Mouse (Mus musculus): ENCODE data around the gene Ppil6. TPM values are rescaled to one million over a fixed set of nuclear protein-coding genes. Genes with fewer than 3 reads are reported as not detected.

Gene Ppil6
- polyA plus RNA-seq, 1 experiment from 2014 or later, result 1.8 TPM

- Histone ChIP-seq H3K4me2 (ENCODE audit: low read length) (no peak overlapping the region), H3K9ac (ENCODE audit: low read length) (no peak overlapping the region), H3K27ac (replicated peaks in 1 of 2; ENCODE audit: control insufficient read depth in 1 of 2, insufficient read depth in 1 of 2, low read depth in 2 of 2, low read length in 2 of 2) (no peak overlapping the region), H3K27me3 (ENCODE audit: control insufficient read depth, insufficient read depth, low read length) (no peaks in the 10 kb centered on the region), H3K36me3 (ENCODE audit: control insufficient read depth, insufficient read depth, low read length) (no peaks in the 10 kb centered on the region), H3K4me1 (ENCODE audit: control insufficient read depth in 2 of 2, insufficient read depth in 2 of 2, low read length in 2 of 2) (peaks cover 0 to 12% of the 10 kb centered on the region in 2 experiments; a peak in 3 of 4 replicates), H3K9me3 (ENCODE audit: control insufficient read depth, low read length) (peaks cover 11% of the 10 kb centered on the region), H3K4me3 (ENCODE audit: control insufficient read depth in 1 of 2, insufficient read depth in 1 of 2, low read depth in 1 of 2, low read length in 2 of 2) (no peak overlapping the region)
- 9% methylated on average over 7 of the region's 7 CpGs for WGBS
- ATAC-seq (ENCODE audit: insufficient number of reproducible peaks, insufficient read depth, low FRiP score, low read depth), result no peak
These were observed 54.4 kb downstream of the Ppil6 start for GRCm38 (mm10) chr10:41544481-41545190.

- Histone ChIP-seq H3K4me2 (ENCODE audit: low read length) (no peak overlapping the region), H3K27me3 (ENCODE audit: control insufficient read depth, insufficient read depth, low read length) (no peaks in the 10 kb centered on the region), H3K4me3 (ENCODE audit: control insufficient read depth in 1 of 2, insufficient read depth in 1 of 2, low read depth in 1 of 2, low read length in 2 of 2) (no peak overlapping the region), H3K4me1 (ENCODE audit: control insufficient read depth in 2 of 2, insufficient read depth in 2 of 2, low read length in 2 of 2) (peaks cover 0 to 12% of the 10 kb centered on the region in 2 experiments; a peak in 3 of 4 replicates), H3K27ac (replicated peaks in 1 of 2; ENCODE audit: control insufficient read depth in 1 of 2, insufficient read depth in 1 of 2, low read depth in 2 of 2, low read length in 2 of 2) (no peak overlapping the region), H3K36me3 (ENCODE audit: control insufficient read depth, insufficient read depth, low read length) (no peaks in the 10 kb centered on the region), H3K9me3 (ENCODE audit: control insufficient read depth, low read length) (peaks cover 13% of the 10 kb centered on the region), H3K9ac (ENCODE audit: low read length) (no peak overlapping the region)
- WGBS, result 61% methylated on average over 7 of the region's 7 CpGs
- no peak for ATAC-seq (ENCODE audit: insufficient number of reproducible peaks, insufficient read depth, low FRiP score, low read depth)
These were observed 55.1 kb downstream of the Ppil6 start for GRCm38 (mm10) chr10:41545224-41545755.

DNA sequence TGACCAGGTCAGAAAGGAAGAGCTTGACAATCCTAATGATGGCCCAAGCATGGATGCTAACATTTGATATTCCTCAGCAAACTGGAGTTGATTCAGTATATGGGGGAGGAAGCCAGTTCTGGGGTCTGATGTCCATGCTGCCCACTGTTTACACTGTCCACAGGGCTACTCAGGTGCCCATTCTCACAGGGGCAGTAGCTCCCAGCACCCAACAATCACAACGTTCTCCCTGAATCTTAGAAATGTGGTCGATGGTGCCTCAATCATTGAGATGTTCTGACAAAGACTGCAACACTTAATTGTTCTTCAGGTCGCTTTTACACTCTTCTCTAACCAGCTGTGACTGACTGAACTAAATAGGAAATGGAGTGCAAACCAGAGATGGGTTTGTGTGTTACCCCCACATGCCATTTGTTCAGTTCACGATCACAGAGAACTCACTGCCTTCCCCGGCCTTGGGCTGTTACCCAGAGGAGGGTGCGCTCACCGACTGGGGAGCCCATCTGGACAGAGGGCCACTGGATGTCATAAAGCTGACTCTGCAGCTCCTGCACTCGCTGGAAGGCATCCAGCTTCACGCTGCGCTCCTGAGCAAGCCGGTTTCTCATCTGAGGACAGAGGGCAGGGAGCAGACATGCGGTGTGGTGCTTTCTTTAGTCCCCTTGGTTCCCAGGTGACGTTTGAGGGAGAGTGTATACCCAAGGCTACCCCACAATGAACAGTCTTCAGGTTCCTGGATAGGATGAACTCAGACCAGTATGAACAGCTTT, 56.3 kb downstream of the Ppil6 start:
- Histone ChIP-seq H3K4me1 (ENCODE audit: control insufficient read depth in 2 of 2, insufficient read depth in 2 of 2, low read length in 2 of 2) (peaks cover 0 to 12% of the 10 kb centered on the region in 2 experiments; a peak in 3 of 4 replicates), H3K9me3 (ENCODE audit: control insufficient read depth, low read length) (peaks cover 13% of the 10 kb centered on the region), H3K9ac (ENCODE audit: low read length) (no peak overlapping the region), H3K4me3 (ENCODE audit: control insufficient read depth in 1 of 2, insufficient read depth in 1 of 2, low read depth in 1 of 2, low read length in 2 of 2) (no peak overlapping the region), H3K4me2 (ENCODE audit: low read length) (no peak overlapping the region), H3K36me3 (ENCODE audit: control insufficient read depth, insufficient read depth, low read length) (no peaks in the 10 kb centered on the region), H3K27ac (replicated peaks in 1 of 2; ENCODE audit: control insufficient read depth in 1 of 2, insufficient read depth in 1 of 2, low read depth in 2 of 2, low read length in 2 of 2) (no peak overlapping the region), H3K27me3 (ENCODE audit: control insufficient read depth, insufficient read depth, low read length) (no peaks in the 10 kb centered on the region)
- WGBS, result 61% methylated on average over 13 of the region's 13 CpGs
- no peak; the same call in 1 of the 2 replicates for ATAC-seq (ENCODE audit: insufficient number of reproducible peaks, insufficient read depth, low FRiP score, low read depth)

GRCm38 (mm10) chr10:41550711-41551110, 60.5 kb downstream of the Ppil6 start:
- Histone ChIP-seq H3K36me3 (ENCODE audit: control insufficient read depth, insufficient read depth, low read length) (no peaks in the 10 kb centered on the region), H3K27me3 (ENCODE audit: control insufficient read depth, insufficient read depth, low read length) (no peaks in the 10 kb centered on the region), H3K4me3 (ENCODE audit: control insufficient read depth in 1 of 2, insufficient read depth in 1 of 2, low read depth in 1 of 2, low read length in 2 of 2) (no peak overlapping the region), H3K4me1 (ENCODE audit: control insufficient read depth in 2 of 2, insufficient read depth in 2 of 2, low read length in 2 of 2) (peaks cover 8 to 10% of the 10 kb centered on the region in 2 experiments; a peak in 3 of 4 replicates), H3K9ac (ENCODE audit: low read length) (no peak overlapping the region), H3K27ac (replicated peaks in 1 of 2; ENCODE audit: control insufficient read depth in 1 of 2, insufficient read depth in 1 of 2, low read depth in 2 of 2, low read length in 2 of 2) (no peak overlapping the region), H3K4me2 (ENCODE audit: low read length) (no peak overlapping the region), H3K9me3 (ENCODE audit: control insufficient read depth, low read length) (peaks cover 13% of the 10 kb centered on the region)
- WGBS, result 72% methylated on average over 7 of the region's 7 CpGs
- no peak for ATAC-seq (ENCODE audit: insufficient number of reproducible peaks, insufficient read depth, low FRiP score, low read depth)

- peaks cover 8 to 10% of the 10 kb centered on the region in 2 experiments; a peak in 3 of 4 replicates for H3K4me1 ChIP-seq (ENCODE audit: control insufficient read depth in 2 of 2, insufficient read depth in 2 of 2, low read length in 2 of 2)
- H3K4me2 ChIP-seq (ENCODE audit: low read length), result no peak overlapping the region
- no peaks in the 10 kb centered on the region for H3K27me3 ChIP-seq (ENCODE audit: control insufficient read depth, insufficient read depth, low read length)
- 36% methylated on average over 3 of the region's 3 CpGs for WGBS
- ATAC-seq (ENCODE audit: insufficient number of reproducible peaks, insufficient read depth, low FRiP score, low read depth), result no peak
- no peak overlapping the region for H3K4me3 ChIP-seq (ENCODE audit: control insufficient read depth in 1 of 2, insufficient read depth in 1 of 2, low read depth in 1 of 2, low read length in 2 of 2)
- no peak overlapping the region for H3K9ac ChIP-seq (ENCODE audit: low read length)
- H3K36me3 ChIP-seq (ENCODE audit: control insufficient read depth, insufficient read depth, low read length), result no peaks in the 10 kb centered on the region
- no peak overlapping the region for H3K27ac ChIP-seq (replicated peaks in 1 of 2; ENCODE audit: control insufficient read depth in 1 of 2, insufficient read depth in 1 of 2, low read depth in 2 of 2, low read length in 2 of 2)
- peaks cover 13% of the 10 kb centered on the region for H3K9me3 ChIP-seq (ENCODE audit: control insufficient read depth, low read length)
These were observed 62.1 kb downstream of the Ppil6 start for GRCm38 (mm10) chr10:41552319-41552718.

- H3K4me2 ChIP-seq (ENCODE audit: low read length), result no peak overlapping the region
- 41% methylated on average over 14 of the region's 14 CpGs for WGBS
- H3K4me3 ChIP-seq (ENCODE audit: control insufficient read depth in 1 of 2, insufficient read depth in 1 of 2, low read depth in 1 of 2, low read length in 2 of 2), result no peak overlapping the region
- peaks cover 13% of the 10 kb centered on the region for H3K9me3 ChIP-seq (ENCODE audit: control insufficient read depth, low read length)
- H3K27ac ChIP-seq (replicated peaks in 1 of 2; ENCODE audit: control insufficient read depth in 1 of 2, insufficient read depth in 1 of 2, low read depth in 2 of 2, low read length in 2 of 2), result peak overlapping the region in 1 of 2 experiments; percentile 5; a peak in 2 of 4 replicates
- H3K27me3 ChIP-seq (ENCODE audit: control insufficient read depth, insufficient read depth, low read length), result no peaks in the 10 kb centered on the region
- H3K36me3 ChIP-seq (ENCODE audit: control insufficient read depth, insufficient read depth, low read length), result no peaks in the 10 kb centered on the region
- no peak for ATAC-seq (ENCODE audit: insufficient number of reproducible peaks, insufficient read depth, low FRiP score, low read depth)
- H3K4me1 ChIP-seq (ENCODE audit: control insufficient read depth in 2 of 2, insufficient read depth in 2 of 2, low read length in 2 of 2), result peaks cover 8 to 10% of the 10 kb centered on the region in 2 experiments; a peak in 3 of 4 replicates
- H3K9ac ChIP-seq (ENCODE audit: low read length), result 0 out of 2 replicates have a peak overlapping the region, but pooled peaks have one; percentile 13
These were observed 62.8 kb downstream of the Ppil6 start for GRCm38 (mm10) chr10:41552847-41553589.

DNA sequence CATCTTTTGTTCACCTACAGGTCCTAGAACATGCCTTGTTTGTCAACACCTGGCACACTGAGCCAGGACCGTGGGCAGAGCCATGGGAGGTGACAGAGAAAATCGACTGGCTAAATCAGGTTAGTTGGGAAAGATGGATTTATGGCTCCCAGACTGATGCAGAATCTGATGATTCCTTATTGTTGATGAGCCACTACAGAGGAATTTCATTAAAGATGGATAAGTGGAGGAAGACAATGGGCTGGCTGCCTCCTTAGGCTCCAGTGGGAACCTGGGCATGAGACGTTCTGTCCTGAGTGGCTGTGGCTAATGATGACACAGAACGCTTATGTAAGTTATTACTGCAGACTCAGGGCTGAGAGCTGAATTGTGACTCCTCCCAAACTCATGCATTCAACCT, 63.5 kb downstream of the Ppil6 start:
- Histone ChIP-seq H3K4me2 (ENCODE audit: low read length) (no peak overlapping the region), H3K9me3 (ENCODE audit: control insufficient read depth, low read length) (peaks cover 10% of the 10 kb centered on the region), H3K27me3 (ENCODE audit: control insufficient read depth, insufficient read depth, low read length) (no peaks in the 10 kb centered on the region), H3K4me1 (ENCODE audit: control insufficient read depth in 2 of 2, insufficient read depth in 2 of 2, low read length in 2 of 2) (peaks cover 8 to 10% of the 10 kb centered on the region in 2 experiments; a peak in 3 of 4 replicates), H3K4me3 (ENCODE audit: control insufficient read depth in 1 of 2, insufficient read depth in 1 of 2, low read depth in 1 of 2, low read length in 2 of 2) (no peak overlapping the region), H3K27ac (replicated peaks in 1 of 2; ENCODE audit: control insufficient read depth in 1 of 2, insufficient read depth in 1 of 2, low read depth in 2 of 2, low read length in 2 of 2) (no peak overlapping the region), H3K36me3 (ENCODE audit: control insufficient read depth, insufficient read depth, low read length) (no peaks in the 10 kb centered on the region), H3K9ac (ENCODE audit: low read length) (no peak overlapping the region)
- no peak for ATAC-seq (ENCODE audit: insufficient number of reproducible peaks, insufficient read depth, low FRiP score, low read depth)
- 80% methylated on average over 4 of the region's 4 CpGs for whole genome bisulfite sequencing
